Mouse (Mus musculus): ENCODE data around the gene Tarbp1. TPM values are rescaled to one million over a fixed set of nuclear protein-coding genes. Genes with fewer than 3 reads are reported as not detected.
A peak's percentile ranks its signal among the peaks of the same experiment; 100 is the strongest.

Gene Tarbp1
- 0.84 and 3.1 TPM in 2 replicates for total RNA-seq (2015; ENCODE audit: low replicate concordance)
- 0.98 and 1.4 TPM in 2 replicates for total RNA-seq (2017; ENCODE audit: low replicate concordance)

- ATAC-seq (replicated peaks; ENCODE audit: low FRiP score, poor library complexity, severe bottlenecking) = 0 out of 2 replicates have a peak, but pooled peaks have one; percentile 22
These were observed at the start of gene Tarbp1 for GRCm38 (mm10) chr8:126474299-126475187. Gene Tarbp1, minus strand, starts transcription at chr8:126475065.

GRCm38 (mm10) chr8:126524233-126524985 lies 49.5 kb upstream of the Tarbp1 start:
- ATAC-seq (replicated peaks; ENCODE audit: low FRiP score, poor library complexity, severe bottlenecking) = no peak

DNA sequence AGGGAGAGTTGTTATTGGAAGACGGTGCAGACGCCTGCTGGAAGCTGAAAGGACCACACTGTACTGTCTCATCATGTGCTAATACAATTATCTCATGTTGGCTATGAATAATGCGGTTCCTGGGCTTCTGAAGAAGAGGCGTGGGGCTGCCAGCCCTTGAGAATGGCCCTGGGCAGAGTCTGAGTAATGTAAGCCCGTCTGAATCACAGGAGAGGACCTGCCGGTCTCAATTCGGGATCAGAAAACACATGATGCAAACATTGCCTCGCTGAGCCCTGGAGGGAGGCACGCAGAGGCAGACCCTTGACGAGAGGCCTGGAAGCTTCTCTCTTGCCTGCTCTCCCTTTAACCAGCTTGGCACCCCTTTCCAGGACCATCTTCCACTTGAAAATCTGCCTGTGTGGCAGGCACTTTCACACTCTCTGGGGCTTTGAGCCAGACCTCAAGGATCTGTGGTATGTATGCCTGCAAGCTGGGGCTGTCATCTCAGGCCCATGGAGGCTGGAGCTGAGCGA lies 48.3 kb upstream of the Tarbp1 start:
- ATAC-seq (replicated peaks; ENCODE audit: low FRiP score, poor library complexity, severe bottlenecking) = no peak

DNA sequence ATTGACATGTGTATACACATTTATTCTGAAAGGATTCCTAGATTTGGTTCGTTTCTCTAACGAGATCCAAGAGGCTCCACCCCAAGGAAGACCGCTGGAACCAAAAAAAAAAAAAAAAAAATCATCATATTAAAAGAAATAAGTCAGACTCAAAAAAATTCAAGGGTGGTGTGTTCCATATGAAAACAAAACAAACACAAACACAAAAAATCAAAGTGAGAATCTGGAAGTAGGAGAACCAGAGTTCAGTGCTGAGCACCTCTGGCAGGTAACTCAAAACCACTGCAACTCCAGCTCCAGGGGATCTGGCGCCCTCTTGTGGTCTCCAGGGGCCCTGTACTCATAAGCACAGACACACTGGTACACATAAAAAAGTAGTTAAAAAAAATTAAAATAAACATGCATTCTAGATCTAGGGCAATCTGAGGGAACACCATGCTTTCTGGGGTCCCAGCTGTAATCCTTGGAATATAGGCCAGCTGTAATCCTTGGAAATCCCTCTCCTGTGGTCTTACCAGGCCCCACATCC lies 44.6 kb upstream of the Tarbp1 start:
- ATAC-seq (replicated peaks; ENCODE audit: low FRiP score, poor library complexity, severe bottlenecking) = no peak

- ATAC-seq (replicated peaks; ENCODE audit: low FRiP score, poor library complexity, severe bottlenecking) = peak; percentile 62
These were observed 42.0 kb upstream of the Tarbp1 start for GRCm38 (mm10) chr8:126516620-126517577.

DNA sequence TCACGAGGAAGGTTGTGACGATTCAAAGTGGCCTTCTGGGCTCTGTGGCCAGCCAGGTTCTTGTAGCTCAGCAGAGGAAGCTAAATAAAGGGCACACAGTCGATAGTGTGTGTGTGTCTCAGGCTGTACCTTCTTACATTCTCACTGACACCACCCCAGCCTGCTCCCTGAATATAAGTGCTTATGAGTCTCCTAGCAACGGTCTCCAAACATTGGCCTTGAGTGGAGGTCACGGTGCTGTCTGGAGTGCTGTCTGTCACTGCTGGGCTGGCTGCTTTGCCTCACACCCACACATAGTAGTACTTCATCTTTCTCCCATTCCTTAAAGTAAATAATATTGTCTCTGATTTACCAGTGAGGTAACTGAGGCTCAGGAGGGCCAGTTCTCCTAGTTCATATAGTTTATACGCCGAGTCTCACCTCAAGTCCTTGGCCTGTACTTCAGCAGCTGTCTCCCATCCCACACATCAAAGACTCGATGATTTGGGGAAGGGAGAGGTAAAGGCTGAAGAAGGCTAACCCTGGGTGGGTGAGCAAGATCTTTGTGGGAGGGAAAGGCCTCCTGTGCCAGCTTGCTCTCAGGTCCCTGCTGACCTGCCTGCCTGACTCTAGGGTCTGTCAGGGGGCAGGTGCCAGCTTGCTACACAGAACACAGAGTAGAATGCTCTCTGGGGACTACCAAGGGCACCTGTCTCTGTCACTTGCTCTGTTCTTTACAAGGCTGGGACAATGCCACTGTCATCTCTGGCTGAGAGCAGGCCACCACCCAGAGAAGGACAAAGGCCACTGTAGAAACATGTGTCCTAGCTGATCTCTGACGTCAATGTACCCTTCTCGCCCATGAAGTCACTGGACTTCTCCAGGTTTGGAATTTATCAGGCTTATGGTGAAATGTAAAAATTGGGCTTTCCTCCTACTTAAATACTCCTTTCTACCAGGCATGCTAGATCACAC lies 39.4 kb upstream of the Tarbp1 start:
- no peak for ATAC-seq (replicated peaks; ENCODE audit: low FRiP score, poor library complexity, severe bottlenecking)

DNA sequence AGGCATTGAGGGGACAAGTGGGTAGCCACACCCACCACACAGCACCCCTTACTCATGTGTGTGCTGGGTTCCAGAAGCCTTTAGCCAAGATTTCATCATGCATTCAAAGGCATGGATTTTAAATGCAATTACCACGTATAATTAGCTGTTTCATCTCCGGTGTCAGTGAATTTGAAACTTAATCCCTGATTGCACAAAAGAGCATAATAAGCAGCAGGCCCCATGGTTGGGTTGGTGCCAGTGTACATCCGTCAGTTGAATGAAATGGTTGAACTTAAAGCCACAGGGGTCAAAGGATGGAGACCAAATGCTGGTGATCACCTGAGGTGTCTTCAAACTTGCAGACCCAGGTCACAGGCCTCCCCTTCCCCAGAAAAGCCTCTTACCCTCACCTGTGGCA lies 36.0 kb upstream of the Tarbp1 start:
- no peak for ATAC-seq (replicated peaks; ENCODE audit: low FRiP score, poor library complexity, severe bottlenecking)

DNA sequence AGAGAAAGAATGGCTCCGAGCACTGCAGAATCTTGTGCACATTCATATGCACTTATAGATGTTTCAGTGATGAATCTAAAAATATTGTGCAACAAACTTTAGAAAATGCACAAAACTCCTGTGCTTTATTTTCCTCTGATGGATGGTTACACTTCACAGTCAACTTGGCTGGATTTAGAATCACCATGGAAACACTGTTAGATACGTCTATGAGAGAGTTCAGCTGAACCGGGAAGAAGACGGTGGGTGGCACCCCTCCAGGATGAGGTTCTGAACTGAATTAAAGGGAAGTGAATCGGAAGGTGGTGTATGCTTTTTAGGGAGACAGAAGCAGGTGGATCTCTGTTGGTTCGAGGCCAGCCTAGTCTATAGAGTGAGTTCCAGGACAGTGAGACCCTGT lies 34.8 kb upstream of the Tarbp1 start:
- ATAC-seq (replicated peaks; ENCODE audit: low FRiP score, poor library complexity, severe bottlenecking) = no peak

- no peak for ATAC-seq (replicated peaks; ENCODE audit: low FRiP score, poor library complexity, severe bottlenecking)
These were observed 34.2 kb upstream of the Tarbp1 start for GRCm38 (mm10) chr8:126508871-126509586.

- ATAC-seq (replicated peaks; ENCODE audit: low FRiP score, poor library complexity, severe bottlenecking) = no peak
These were observed 33.4 kb upstream of the Tarbp1 start for GRCm38 (mm10) chr8:126508221-126508620.

GRCm38 (mm10) chr8:126504492-126505182 lies 29.8 kb upstream of the Tarbp1 start:
- ATAC-seq (replicated peaks; ENCODE audit: low FRiP score, poor library complexity, severe bottlenecking) = 0 out of 2 replicates have a peak, but pooled peaks have one; percentile 37

DNA sequence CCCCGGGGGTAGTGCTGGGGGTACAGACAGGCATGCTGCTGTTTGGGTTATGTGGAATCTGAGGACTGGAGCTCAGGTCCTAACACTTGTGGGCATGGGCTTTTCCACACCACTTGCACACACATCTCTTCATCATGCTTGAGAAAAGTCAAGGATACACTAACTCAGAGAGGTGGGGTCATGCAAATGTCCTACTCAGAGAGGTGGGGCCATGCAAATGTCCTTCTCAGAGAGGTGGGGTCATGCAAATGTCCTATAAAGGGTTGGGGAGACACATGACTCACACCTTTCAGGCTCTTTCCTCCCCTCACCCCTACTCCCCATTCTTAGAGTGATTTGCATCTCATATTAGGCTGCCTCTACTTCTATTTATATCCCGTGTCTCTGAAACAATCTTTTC lies 27.9 kb upstream of the Tarbp1 start:
- ATAC-seq (replicated peaks; ENCODE audit: low FRiP score, poor library complexity, severe bottlenecking) = no peak

- no peak for ATAC-seq (replicated peaks; ENCODE audit: low FRiP score, poor library complexity, severe bottlenecking)
These were observed 24.5 kb upstream of the Tarbp1 start for GRCm38 (mm10) chr8:126499371-126499770.

DNA sequence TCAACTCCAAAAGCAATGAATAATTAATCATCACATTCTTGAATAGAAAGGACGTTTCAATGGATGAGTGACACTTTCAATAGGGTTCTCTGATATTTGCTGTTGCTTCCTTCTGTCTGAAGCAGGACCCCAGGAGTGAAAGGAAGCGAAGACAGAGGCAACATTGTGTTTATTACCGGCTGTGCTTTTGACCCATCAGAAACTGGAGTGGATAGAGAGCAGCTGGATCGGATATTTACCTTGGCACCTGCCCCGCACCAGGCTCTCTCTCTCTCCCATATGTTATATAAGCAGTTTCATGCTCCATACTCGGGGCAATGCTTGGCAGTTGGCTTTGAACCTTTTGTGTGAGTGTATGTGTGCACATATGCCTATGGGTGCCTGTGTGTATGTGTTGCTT lies 23.6 kb upstream of the Tarbp1 start:
- ATAC-seq (replicated peaks; ENCODE audit: low FRiP score, poor library complexity, severe bottlenecking) = no peak

GRCm38 (mm10) chr8:126497541-126498428 lies 22.9 kb upstream of the Tarbp1 start:
- peak; percentile 83 for ATAC-seq (replicated peaks; ENCODE audit: low FRiP score, poor library complexity, severe bottlenecking)

DNA sequence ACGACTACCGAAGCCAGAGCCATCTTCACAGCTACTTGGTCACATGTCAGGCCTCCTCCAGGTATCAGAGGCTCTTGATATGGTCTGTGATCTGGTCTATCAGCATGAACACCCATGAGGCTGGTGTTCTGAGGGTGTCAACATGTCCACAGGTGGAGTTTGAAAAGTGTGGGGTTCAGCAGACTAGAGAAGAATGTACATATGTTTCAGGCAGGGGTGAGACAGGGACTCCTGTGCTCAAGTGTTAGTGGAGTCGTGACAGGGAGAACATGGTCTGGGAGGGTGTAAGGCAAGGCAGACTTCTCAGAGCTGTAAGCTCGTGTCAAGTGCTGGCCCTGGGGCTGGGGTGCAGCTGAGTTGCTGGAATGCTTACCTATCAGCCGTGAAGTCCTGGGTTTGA lies 22.1 kb upstream of the Tarbp1 start:
- ATAC-seq (replicated peaks; ENCODE audit: low FRiP score, poor library complexity, severe bottlenecking) = no peak

Data from erythroblast, adult 5-6 weeks (primary cell).